8 mouse cellular contexts compared by ENCODE assay signal in the genomic region with DNA sequence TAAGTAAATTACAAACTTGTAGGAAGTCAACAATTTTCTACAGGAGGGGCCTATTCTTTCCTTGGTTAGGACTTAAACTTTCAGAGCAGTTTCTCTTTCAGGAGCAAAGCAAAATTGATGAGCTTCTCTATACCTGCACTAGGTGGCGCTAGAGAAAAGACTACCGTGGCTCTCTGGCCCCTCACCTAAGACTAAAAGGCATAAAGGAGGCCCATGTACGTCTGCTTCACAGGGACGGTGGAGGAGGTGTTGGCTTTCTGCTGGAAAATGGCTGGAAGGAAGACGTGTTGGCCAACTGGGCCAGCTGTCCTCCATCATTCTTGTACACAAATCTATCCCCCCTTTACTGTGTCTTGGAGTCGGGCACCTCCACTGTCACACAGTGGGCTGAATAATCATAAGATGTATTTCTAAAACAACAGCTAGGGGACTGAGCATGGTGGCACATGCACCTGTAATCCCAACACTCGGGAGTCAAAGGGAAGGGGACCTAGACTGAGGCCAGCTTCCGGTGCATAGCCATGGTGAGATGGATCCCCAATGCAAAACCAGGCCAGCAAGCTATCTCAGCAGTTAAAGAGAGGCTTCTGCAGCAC. TPM values are rescaled to one million over a fixed set of nuclear protein-coding genes. Genes with fewer than 3 reads are reported as not detected.
DNase-seq lines count a peak whose midpoint lies in the region; ATAC-seq lines count a peak whose summit lies in the region.

No protein-coding gene starts in this region.

- peak; percentile 63 for ATAC-seq in midbrain, embryonic 11.5 days (ENCODE audit: low FRiP score)

- WGBS in midbrain, embryonic 11.5 days: 41% methylated on average over 8 of the region's 8 CpGs

- no peaks in the 10 kb centered on the region; the same call in 1 of the 2 replicates for H3K4me1 ChIP-seq in midbrain, embryonic 11.5 days (ENCODE audit: control insufficient read depth, insufficient read depth, low read length)

- H3K4me3 ChIP-seq in midbrain, embryonic 11.5 days (ENCODE audit: low read depth, low read length): no peak overlapping the region

- peak; percentile 37 for DNase-seq in adrenal gland, adult 2 months
- no peak for DNase-seq in adrenal gland, adult 18-20 months (ENCODE audit: low spot score in 2 of 2)
- peak; percentile 23 to 45 for DNase-seq in left cerebral cortex, postnatal 14 days (ENCODE audit: low spot score in 2 of 2)
- DNase-seq in left cerebral cortex, postnatal 36 days (ENCODE audit: low spot score in 2 of 2): no peak
- DNase-seq in c-Kit-negative CD71-positive TER-119-positive erythroid progenitor cells, embryonic 14.5 days (ENCODE audit: low read depth, low spot score): peak; percentile 8
- peak; percentile 48 to 57 for DNase-seq in heart, postnatal 10 days
- DNase-seq in midbrain, embryonic 11.5 days (ENCODE audit: low spot score, missing footprints): peak; percentile 91
- DNase-seq in MN1 (ENCODE audit: low spot score): no peak

- H3K4me2 ChIP-seq in midbrain, embryonic 11.5 days: no peak overlapping the region

- H3K36me3 ChIP-seq in midbrain, embryonic 11.5 days (ENCODE audit: control insufficient read depth, insufficient read depth, low read length): no peaks in the 10 kb centered on the region

- H3K27me3 ChIP-seq in midbrain, embryonic 11.5 days (ENCODE audit: control insufficient read depth, insufficient read depth, low read length): no peaks in the 10 kb centered on the region

- H3K9me3 ChIP-seq in midbrain, embryonic 11.5 days (ENCODE audit: control insufficient read depth, low read length): no peaks in the 10 kb centered on the region

- no peak overlapping the region for H3K27ac ChIP-seq in midbrain, embryonic 11.5 days (ENCODE audit: low read depth, low read length)

- intact Hi-C loops in left cerebral cortex, postnatal 14 days (cut with DNase I): loop anchor here (5.0 to 10.0 kb wide), 3 partner anchors 55 to 303 kb away; a partner anchor contains a TSS
- intact Hi-C loops in left cerebral cortex, postnatal 36 days (cut with DNase I): loop anchor here (1.0 to 10.0 kb wide), 2 partner anchors 293 to 415 kb away; no protein-coding TSS in a partner anchor
- intact Hi-C loops in heart, postnatal 10 days (cut with DNase I): loop anchor here (10.0 kb wide), 1 partner anchor 1323 kb away; a partner anchor contains a TSS

- no peak overlapping the region for H3K9ac ChIP-seq in midbrain, embryonic 11.5 days (ENCODE audit: low read length)

RNA-seq across cellular contexts. Expression of a gene that starts 36.0 kb away (rescaled TPM):
- not detected for total RNA-seq in adrenal gland, adult 2 months (2021)
- polyA plus RNA-seq in adrenal gland, adult 2 months (2012; rRNA removed): not detected in 2 replicates
- total RNA-seq in adrenal gland, adult 18-20 months (2021): not detected
- total RNA-seq in left cerebral cortex, postnatal 14 days (2021): not detected
- not detected for total RNA-seq in left cerebral cortex, postnatal 36 days (2021)
- not detected for total RNA-seq in heart, postnatal 10 days (2021)
- polyA plus RNA-seq in midbrain, embryonic 11.5 days (2014; fragmentation: Nextera tagmentation; extraction: Ambion mirVana): 0.14 TPM in 1 of 2 replicates, not detected in the other

RNA-seq across cellular contexts. Expression of a gene that starts 54.1 kb away (rescaled TPM):
- total RNA-seq in adrenal gland, adult 2 months (2021): 1 to 10 TPM; 5.6 to 7.0 TPM
- 0.35 and 0.83 TPM in 2 replicates for polyA plus RNA-seq in adrenal gland, adult 2 months (2012; rRNA removed)
- total RNA-seq in adrenal gland, adult 18-20 months (2021): 1 to 10 TPM; 4.0 to 6.3 TPM
- 1 to 10 TPM; 2.9 to 3.7 TPM for total RNA-seq in left cerebral cortex, postnatal 14 days (2021)
- total RNA-seq in left cerebral cortex, postnatal 36 days (2021): 1 to 10 TPM; 2.7 to 3.3 TPM
- total RNA-seq in heart, postnatal 10 days (2021): 1 to 10 TPM; 4.9 to 6.1 TPM
- 3.3 and 4.3 TPM in 2 replicates for polyA plus RNA-seq in midbrain, embryonic 11.5 days (2014; fragmentation: Nextera tagmentation; extraction: Ambion mirVana)

RNA-seq across cellular contexts. Expression of a gene that starts 55.2 kb away (rescaled TPM):
- total RNA-seq in adrenal gland, adult 2 months (2021): 10 to 100 TPM; 13.5 to 17.0 TPM
- polyA plus RNA-seq in adrenal gland, adult 2 months (2012; rRNA removed): 3.7 and 3.8 TPM in 2 replicates
- 10 to 100 TPM in 1 of 2 experiments, 1 to 10 TPM in 1; 9.5 to 12.0 TPM for total RNA-seq in adrenal gland, adult 18-20 months (2021)
- 1 to 10 TPM; 5.7 to 7.4 TPM for total RNA-seq in left cerebral cortex, postnatal 14 days (2021)
- total RNA-seq in left cerebral cortex, postnatal 36 days (2021): 1 to 10 TPM; 6.0 to 8.3 TPM
- 10 to 100 TPM; 10.5 to 12.1 TPM for total RNA-seq in heart, postnatal 10 days (2021)
- polyA plus RNA-seq in midbrain, embryonic 11.5 days (2014; fragmentation: Nextera tagmentation; extraction: Ambion mirVana): 37.2 and 38.6 TPM in 2 replicates

Comparison
In these comparisons a context has a peak if more than half of its experiments do, and no peak if none do; other contexts are left out.
1. DNase-seq: peak in adrenal gland, adult 2 months (single experiment), left cerebral cortex, postnatal 14 days (2 of 2), c-Kit-negative CD71-positive TER-119-positive erythroid progenitor cells, embryonic 14.5 days (single experiment), heart, postnatal 10 days (2 of 2) and midbrain, embryonic 11.5 days (single experiment); none in adrenal gland, adult 18-20 months (0 of 2), left cerebral cortex, postnatal 36 days (0 of 2) and MN1 (single experiment).